23 mouse cellular contexts compared by ENCODE assay signal in the genomic region with DNA sequence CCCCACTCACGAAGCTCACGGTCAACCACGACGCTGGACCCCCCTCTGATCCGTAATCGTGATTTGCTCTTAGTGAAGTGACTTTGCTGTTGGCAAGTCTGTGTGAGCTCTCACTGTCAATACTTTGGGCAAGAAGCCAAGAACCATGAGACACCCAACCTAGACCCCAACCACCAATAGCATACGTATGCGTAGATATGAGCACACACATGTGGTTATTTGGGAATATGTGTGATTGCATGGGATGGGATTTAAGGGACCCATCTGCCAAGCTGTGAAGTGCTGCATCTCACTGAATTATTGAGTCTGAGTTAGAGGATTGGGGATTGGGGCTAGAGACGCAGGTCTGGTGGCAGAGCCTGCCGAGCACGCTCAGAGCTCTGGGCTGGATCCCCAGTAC. TPM values are rescaled to one million over a fixed set of nuclear protein-coding genes. Genes with fewer than 3 reads are reported as not detected.
"Had no signal": no experiment of that assay in that cellular context is flagged by ENCODE, and none has a peak within 500 bp of the region (broad histone marks: within the 10 kb centered on the region; RNA-seq: fewer than 3 reads in every experiment).

No protein-coding gene starts in this region.

- ATAC-seq: lung, postnatal 0 days; midbrain, embryonic 16.5 days had no signal

- DNase-seq: lung, adult 2 months; lung, postnatal 14 days; lung, postnatal 36 days; midbrain, embryonic 14.5 days; right cerebral cortex, postnatal 14 days; thymus, adult 2 months; thymus, postnatal 25 days; thymus, postnatal 4 days had no signal

- H3K36me3 ChIP-seq: lung, embryonic 15.5 days; midbrain, embryonic 12.5 days; neural tube, embryonic 12.5 days; stomach, embryonic 15.5 days had no signal

- H3K9ac ChIP-seq: lung, embryonic 15.5 days; midbrain, embryonic 12.5 days; neural tube, embryonic 12.5 days; stomach, embryonic 15.5 days had no signal

- H3K27ac ChIP-seq: lung, embryonic 15.5 days; macrophage; midbrain, embryonic 12.5 days; neural tube, embryonic 12.5 days; stomach, embryonic 15.5 days; stomach, postnatal 0 days had no signal

- H3K4me1 ChIP-seq: lung, embryonic 15.5 days; megakaryocyte, embryonic 14.5 days; midbrain, embryonic 12.5 days; neural tube, embryonic 12.5 days; stomach, embryonic 15.5 days had no signal

- H3K4me2 ChIP-seq: lung, embryonic 15.5 days; midbrain, embryonic 12.5 days; neural tube, embryonic 12.5 days; stomach, embryonic 15.5 days had no signal

- H3K27me3 ChIP-seq: lung, embryonic 15.5 days; neural tube, embryonic 12.5 days; stomach, embryonic 15.5 days had no signal

- H3K4me3 ChIP-seq: lung, embryonic 15.5 days; megakaryocyte, embryonic 14.5 days; midbrain, embryonic 12.5 days; neural tube, embryonic 12.5 days; stomach, embryonic 15.5 days had no signal

- H3K9me3 ChIP-seq: lung, embryonic 15.5 days; megakaryocyte, embryonic 14.5 days; midbrain, embryonic 12.5 days; neural tube, embryonic 12.5 days; stomach, embryonic 15.5 days had no signal

RNA-seq across cellular contexts. Expression of a gene that starts 7.9 kb away (rescaled TPM):
- total RNA-seq: monocyte, adult 5-6 weeks; neutrophil, adult 5-6 weeks had no signal
- polyA plus RNA-seq: spleen, adult 2 months had no signal

RNA-seq across cellular contexts. Expression of a gene that starts 39.2 kb away (rescaled TPM):
- total RNA-seq: megakaryocyte progenitor cell, adult 5-6 weeks; monocyte, adult 5-6 weeks; neutrophil, adult 5-6 weeks had no signal
- polyA plus RNA-seq: lung, embryonic 15.5 days; lung, postnatal 0 days; macrophage; midbrain, embryonic 12.5 days; midbrain, embryonic 14.5 days; midbrain, embryonic 16.5 days; neural tube, embryonic 12.5 days; neural tube, embryonic 14.5 days; stomach, embryonic 15.5 days; stomach, postnatal 0 days; urinary bladder, adult 2 months had no signal

RNA-seq across cellular contexts. Expression of a gene that starts 42.5 kb away (rescaled TPM):
- total RNA-seq: megakaryocyte progenitor cell, adult 5-6 weeks; monocyte, adult 5-6 weeks; neutrophil, adult 5-6 weeks had no signal
- polyA plus RNA-seq: lung, adult 2 months; lung, embryonic 15.5 days; lung, postnatal 0 days; macrophage; midbrain, embryonic 12.5 days; midbrain, embryonic 14.5 days; midbrain, embryonic 16.5 days; neural tube, embryonic 12.5 days; neural tube, embryonic 14.5 days; spleen, adult 2 months; urinary bladder, adult 2 months had no signal
